Mouse (Mus musculus): ENCODE data around the gene Pgrmc2. TPM values are rescaled to one million over a fixed set of nuclear protein-coding genes. Genes with fewer than 3 reads are reported as not detected.
A peak's percentile ranks its signal among the peaks of the same experiment; 100 is the strongest.

Pgrmc2 gene
- polyA plus RNA-seq, 1 experiment from 2014 or later: 96.2 TPM

DNA sequence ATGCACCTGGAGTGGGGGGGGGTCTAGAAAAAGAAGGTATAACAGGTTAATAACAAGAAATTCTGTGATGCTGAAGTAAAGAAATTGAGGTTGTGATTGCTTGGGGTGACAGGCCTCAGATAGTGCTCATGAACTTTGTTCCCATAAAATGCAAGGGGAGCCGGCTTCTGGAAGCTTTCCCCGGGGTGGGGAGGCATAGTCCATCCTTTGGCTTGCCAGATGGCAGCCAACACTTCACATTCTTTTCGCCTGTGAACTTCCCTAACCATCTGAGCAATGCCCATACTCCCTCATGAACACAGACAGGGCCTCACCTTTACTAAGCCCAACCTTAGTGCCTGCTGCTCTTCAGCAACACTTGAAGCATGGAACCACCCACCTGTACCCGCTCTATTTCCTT is 9.5 kb upstream of the Pgrmc2 start:
- no peaks in the 10 kb centered on the region for H3K9me3 ChIP-seq (ENCODE audit: control insufficient read depth)
- peak overlapping the region; percentile 60 for H3K27ac ChIP-seq (ENCODE audit: low read depth, low read length)
- no peaks in the 10 kb centered on the region for H3K36me3 ChIP-seq (ENCODE audit: control insufficient read depth, insufficient read depth)
- no peaks in the 10 kb centered on the region for H3K27me3 ChIP-seq (replicated peaks; ENCODE audit: control insufficient read depth, insufficient read depth, low read length)
- WGBS: 44% methylated on average over 4 of the region's 4 CpGs
- no peaks in the 10 kb centered on the region for H3K4me1 ChIP-seq (replicated peaks; ENCODE audit: control insufficient read depth, insufficient read depth, low read length)
- no peak for TF ChIP-seq CTCF (IDR thresholded peaks at IDR 0.05; ENCODE audit: low read depth)
- ATAC-seq: peak; percentile 74
- no peak overlapping the region for H3K9ac ChIP-seq (ENCODE audit: low read depth, low read length)
- no peak overlapping the region for H3K4me2 ChIP-seq (replicated peaks; ENCODE audit: low read depth)
- H3K4me3 ChIP-seq (ENCODE audit: low read depth, low read length): no peak overlapping the region

DNA sequence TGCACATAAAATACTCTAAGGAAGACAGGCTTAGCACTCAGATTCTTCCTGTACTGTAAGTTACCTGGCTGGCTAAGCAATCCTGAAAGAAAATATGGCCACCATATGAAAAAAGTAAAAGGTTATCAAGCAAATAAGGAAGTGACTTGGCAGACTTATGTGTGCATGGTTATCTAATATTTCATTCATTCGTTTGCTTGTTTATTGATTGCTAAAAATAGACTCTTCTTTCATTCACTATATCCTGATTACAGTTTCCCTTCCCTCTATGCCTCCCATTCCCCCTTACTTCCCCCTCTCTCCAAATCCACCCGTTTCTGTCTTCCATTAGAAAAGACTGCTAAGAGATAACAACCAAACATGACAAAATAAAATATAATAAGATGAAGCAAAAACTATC is 8.0 kb upstream of the Pgrmc2 start:
- no peak for TF ChIP-seq CTCF (IDR thresholded peaks at IDR 0.05; ENCODE audit: low read depth)
- no peak for ATAC-seq
- H3K27ac ChIP-seq (ENCODE audit: low read depth, low read length): no peak overlapping the region
- no peaks in the 10 kb centered on the region for H3K36me3 ChIP-seq (ENCODE audit: control insufficient read depth, insufficient read depth)
- H3K27me3 ChIP-seq (replicated peaks; ENCODE audit: control insufficient read depth, insufficient read depth, low read length): no peaks in the 10 kb centered on the region
- H3K4me3 ChIP-seq (ENCODE audit: low read depth, low read length): no peak overlapping the region
- H3K9ac ChIP-seq (ENCODE audit: low read depth, low read length): no peak overlapping the region
- WGBS: 65% methylated on average over 2 of the region's 2 CpGs
- H3K4me2 ChIP-seq (replicated peaks; ENCODE audit: low read depth): no peak overlapping the region
- no peaks in the 10 kb centered on the region for H3K4me1 ChIP-seq (replicated peaks; ENCODE audit: control insufficient read depth, insufficient read depth, low read length)
- H3K9me3 ChIP-seq (ENCODE audit: control insufficient read depth): no peaks in the 10 kb centered on the region

DNA sequence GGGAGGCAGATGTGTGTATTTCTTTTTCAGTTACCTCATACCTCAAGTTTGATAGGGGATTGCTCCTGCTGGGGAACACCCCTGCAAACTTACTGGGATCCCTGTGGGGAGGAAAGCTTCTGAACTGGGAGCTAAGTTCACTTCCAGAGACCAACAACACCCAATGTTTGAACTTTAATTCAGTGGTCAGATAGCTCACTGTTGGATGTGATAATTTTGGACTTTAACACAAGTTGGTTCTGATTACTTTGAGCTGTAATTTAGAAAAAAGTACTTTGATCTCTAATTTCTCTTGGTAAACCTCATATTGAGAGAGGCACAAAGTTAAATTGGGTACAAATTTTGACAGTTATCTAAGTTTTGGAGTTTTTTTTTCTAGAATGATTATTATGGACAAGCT is 4.2 kb upstream of the Pgrmc2 start:
- ATAC-seq: no peak
- no peak for TF ChIP-seq CTCF (IDR thresholded peaks at IDR 0.05; ENCODE audit: low read depth)
- Histone ChIP-seq H3K4me1 (replicated peaks; ENCODE audit: control insufficient read depth, insufficient read depth, low read length) (no peaks in the 10 kb centered on the region), H3K9ac (ENCODE audit: low read depth, low read length) (no peak overlapping the region), H3K27ac (ENCODE audit: low read depth, low read length) (no peak overlapping the region), H3K27me3 (replicated peaks; ENCODE audit: control insufficient read depth, insufficient read depth, low read length) (no peaks in the 10 kb centered on the region), H3K4me2 (replicated peaks; ENCODE audit: low read depth) (no peak overlapping the region), H3K9me3 (ENCODE audit: control insufficient read depth) (no peaks in the 10 kb centered on the region), H3K36me3 (ENCODE audit: control insufficient read depth, insufficient read depth) (no peaks in the 10 kb centered on the region), H3K4me3 (ENCODE audit: low read depth, low read length) (no peak overlapping the region)

DNA sequence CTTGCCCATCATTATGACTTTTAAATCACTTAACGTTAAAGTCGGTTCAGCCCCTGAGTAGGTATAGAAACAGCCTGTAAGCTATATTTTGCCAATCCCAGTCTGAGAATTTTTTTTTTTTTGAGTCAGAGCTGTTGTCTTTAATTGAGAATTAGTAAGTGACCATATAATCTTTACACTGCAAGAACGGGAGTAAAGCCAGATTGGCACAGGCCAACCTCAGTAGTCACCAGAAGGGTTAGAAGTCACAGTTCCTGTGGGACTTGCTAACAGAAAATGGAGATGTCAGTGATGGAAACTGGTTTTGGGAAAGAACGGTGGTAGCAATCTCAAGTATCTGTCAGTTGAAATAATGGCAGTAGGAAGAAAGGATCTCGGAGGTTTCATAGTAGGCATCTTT is 1.6 kb upstream of the Pgrmc2 start:
- no peaks in the 10 kb centered on the region for H3K36me3 ChIP-seq (ENCODE audit: control insufficient read depth, insufficient read depth)
- WGBS: 82% methylated on average over 5 of the region's 5 CpGs
- peak overlapping the region; percentile 89; the same call in 1 of the 2 replicates for H3K4me2 ChIP-seq (replicated peaks; ENCODE audit: low read depth)
- TF ChIP-seq CTCF (IDR thresholded peaks at IDR 0.05; ENCODE audit: low read depth): no peak
- no peaks in the 10 kb centered on the region for H3K4me1 ChIP-seq (replicated peaks; ENCODE audit: control insufficient read depth, insufficient read depth, low read length)
- no peaks in the 10 kb centered on the region for H3K9me3 ChIP-seq (ENCODE audit: control insufficient read depth)
- no peaks in the 10 kb centered on the region for H3K27me3 ChIP-seq (replicated peaks; ENCODE audit: control insufficient read depth, insufficient read depth, low read length)
- no peak overlapping the region for H3K9ac ChIP-seq (ENCODE audit: low read depth, low read length)
- no peak overlapping the region for H3K27ac ChIP-seq (ENCODE audit: low read depth, low read length)
- ATAC-seq: no peak
- no peak overlapping the region for H3K4me3 ChIP-seq (ENCODE audit: low read depth, low read length)

DNA sequence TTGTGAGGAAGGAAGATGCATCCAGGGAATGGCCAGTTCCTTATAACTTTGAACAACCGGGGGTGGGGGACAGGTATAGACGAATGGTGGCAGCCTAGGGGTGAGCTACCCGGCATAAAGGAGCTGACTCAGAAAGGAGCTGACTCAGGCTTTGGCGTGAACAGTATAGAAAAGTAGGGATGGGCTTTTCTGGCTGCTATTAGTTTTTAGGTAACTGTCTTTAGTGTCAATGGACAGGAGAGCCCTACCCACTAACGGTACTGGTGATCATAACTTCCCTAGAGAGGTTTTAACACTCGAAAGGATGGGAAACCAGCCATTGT is 905 bp upstream of the Pgrmc2 start:
- H3K4me3 ChIP-seq (ENCODE audit: low read depth, low read length): peak overlapping the region; percentile 76
- H3K4me2 ChIP-seq (replicated peaks; ENCODE audit: low read depth): peak overlapping the region; percentile 89
- H3K9me3 ChIP-seq (ENCODE audit: control insufficient read depth): no peaks in the 10 kb centered on the region
- peak overlapping the region; percentile 90 for H3K27ac ChIP-seq (ENCODE audit: low read depth, low read length)
- peak; percentile 5 for ATAC-seq
- 1% methylated on average over 6 of the region's 6 CpGs for WGBS
- H3K4me1 ChIP-seq (replicated peaks; ENCODE audit: control insufficient read depth, insufficient read depth, low read length): no peaks in the 10 kb centered on the region
- H3K9ac ChIP-seq (ENCODE audit: low read depth, low read length): peak overlapping the region; percentile 68
- no peak for TF ChIP-seq CTCF (IDR thresholded peaks at IDR 0.05; ENCODE audit: low read depth)
- H3K36me3 ChIP-seq (ENCODE audit: control insufficient read depth, insufficient read depth): no peaks in the 10 kb centered on the region
- H3K27me3 ChIP-seq (replicated peaks; ENCODE audit: control insufficient read depth, insufficient read depth, low read length): no peaks in the 10 kb centered on the region

DNA sequence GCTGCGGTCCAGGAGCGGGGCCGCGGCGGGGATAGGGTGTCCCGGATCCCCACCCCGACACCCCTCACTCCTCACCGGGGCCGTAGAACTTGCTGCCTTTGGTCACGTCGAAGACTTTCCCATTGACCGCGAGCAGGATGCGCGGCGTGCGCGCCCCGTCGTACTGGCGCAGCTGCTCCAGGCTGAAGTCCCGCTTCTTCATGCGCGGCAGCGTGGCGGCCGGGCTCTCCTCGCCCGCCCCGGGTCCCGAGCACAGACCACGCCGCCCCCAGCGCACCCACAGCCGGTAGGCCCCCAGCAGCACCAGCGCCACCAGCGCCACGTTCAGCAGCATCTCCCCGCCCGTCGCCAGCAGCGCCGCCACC is 344 bp downstream of the Pgrmc2 start:
- peak overlapping the region; percentile 83 for H3K9ac ChIP-seq (ENCODE audit: low read depth, low read length)
- H3K4me1 ChIP-seq (replicated peaks; ENCODE audit: control insufficient read depth, insufficient read depth, low read length): no peaks in the 10 kb centered on the region
- H3K4me2 ChIP-seq (replicated peaks; ENCODE audit: low read depth): peak overlapping the region; percentile 89
- no peak for TF ChIP-seq CTCF (IDR thresholded peaks at IDR 0.05; ENCODE audit: low read depth)
- H3K4me3 ChIP-seq (ENCODE audit: low read depth, low read length): peak overlapping the region; percentile 76
- no peaks in the 10 kb centered on the region for H3K27me3 ChIP-seq (replicated peaks; ENCODE audit: control insufficient read depth, insufficient read depth, low read length)
- peak overlapping the region; percentile 91 for H3K27ac ChIP-seq (ENCODE audit: low read depth, low read length)
- WGBS: 2% methylated on average over 38 of the region's 43 CpGs
- ATAC-seq: no peak; the same call in 1 of the 2 replicates
- H3K36me3 ChIP-seq (ENCODE audit: control insufficient read depth, insufficient read depth): no peaks in the 10 kb centered on the region
- H3K9me3 ChIP-seq (ENCODE audit: control insufficient read depth): no peaks in the 10 kb centered on the region

Data from intestine, postnatal 0 days (tissue).